Mouse (Mus musculus) heart, embryonic 10.5 days (tissue): ENCODE measurements around the gene Sh2d4b. TPM values are rescaled to one million over a fixed set of nuclear protein-coding genes. Genes with fewer than 3 reads are reported as not detected.

ENCODE experiments used
- DNase-seq: peaks from one replicate; pipeline ENCODE4 v3.0.0-alpha.2; 2017; ENCODE audit warnings: low spot score
- H3K27ac ChIP-seq: fragments of 300-500 bp; sonication (generic); 2 replicates; pipeline ENCODE4 v1.5.1; 2016; ENCODE audit warnings: mild to moderate bottlenecking
- H3K27me3 ChIP-seq: fragments of 300-500 bp; sonication (generic); 2 replicates; pipeline ENCODE4 v1.6.1; 2016; ENCODE audit warnings: mild to moderate bottlenecking; ENCODE audit not compliant: poor library complexity, insufficient read depth, severe bottlenecking
- H3K36me3 ChIP-seq: fragments of 300-500 bp; sonication (generic); 2 replicates; pipeline ENCODE4 v1.6.1; 2016; ENCODE audit warnings: mild to moderate bottlenecking, moderate library complexity
- H3K4me1 ChIP-seq: fragments of 300-500 bp; sonication (generic); 2 replicates; pipeline ENCODE4 v1.6.1; 2016; ENCODE audit warnings: mild to moderate bottlenecking
- H3K4me3 ChIP-seq: fragments of 300-500 bp; sonication (generic); 2 replicates; pipeline ENCODE4 v1.5.1; 2016; ENCODE audit warnings: mild to moderate bottlenecking, moderate library complexity
- H3K9me3 ChIP-seq: fragments of 300-500 bp; sonication (generic); 2 replicates; pipeline ENCODE4 v1.6.1; 2016; ENCODE audit warnings: mild to moderate bottlenecking, moderate library complexity
- WGBS: fragments of 180-500 bp; shearing (Covaris S2); methylation state at CpG from one replicate; pipeline ENCODE4 v1.1.7; 2016; 5-methylcytosine and 5-hydroxymethylcytosine counted together
- polyA plus RNA-seq: library from polyadenylated mRNA; unstranded; fragments of >200 nt; fragmentation: Nextera tagmentation; extraction: Ambion mirVana; gene quantifications from 2 replicates; pipeline ENCODE4 v1.2.1, GENCODE M21; 2016

Gene Sh2d4b
- polyA plus RNA-seq, 1 experiment from 2014 or later, result 0.14 TPM

DNA sequence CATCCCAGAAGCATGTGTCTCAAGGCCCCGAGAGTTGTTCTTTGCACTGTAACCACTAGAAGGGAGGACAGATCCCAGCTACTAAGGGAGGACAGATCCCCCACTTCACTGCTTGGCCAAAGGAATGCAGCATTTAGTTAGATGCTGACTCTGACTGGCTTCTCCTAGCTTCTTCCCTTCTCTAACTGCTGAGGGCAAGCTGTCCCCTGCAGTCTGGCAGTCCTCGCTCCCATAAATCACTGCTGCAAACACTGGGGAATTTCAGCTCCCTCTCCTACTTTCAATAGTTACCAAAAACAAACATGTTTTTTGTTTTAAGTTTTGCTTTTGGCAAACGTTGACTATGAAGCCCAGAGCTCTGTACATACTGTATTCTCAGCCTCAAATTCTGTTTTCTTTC, 22.5 kb downstream of the Sh2d4b start:
- Histone ChIP-seq H3K4me3 (no peak overlapping the region), H3K27me3 (no peaks in the 10 kb centered on the region), H3K4me1 (no peaks in the 10 kb centered on the region), H3K36me3 (no peaks in the 10 kb centered on the region), H3K27ac (no peak overlapping the region), H3K9me3 (no peaks in the 10 kb centered on the region)
- 64% methylated on average over 3 of the region's 3 CpGs for WGBS
- DNase-seq, result no peak

DNA sequence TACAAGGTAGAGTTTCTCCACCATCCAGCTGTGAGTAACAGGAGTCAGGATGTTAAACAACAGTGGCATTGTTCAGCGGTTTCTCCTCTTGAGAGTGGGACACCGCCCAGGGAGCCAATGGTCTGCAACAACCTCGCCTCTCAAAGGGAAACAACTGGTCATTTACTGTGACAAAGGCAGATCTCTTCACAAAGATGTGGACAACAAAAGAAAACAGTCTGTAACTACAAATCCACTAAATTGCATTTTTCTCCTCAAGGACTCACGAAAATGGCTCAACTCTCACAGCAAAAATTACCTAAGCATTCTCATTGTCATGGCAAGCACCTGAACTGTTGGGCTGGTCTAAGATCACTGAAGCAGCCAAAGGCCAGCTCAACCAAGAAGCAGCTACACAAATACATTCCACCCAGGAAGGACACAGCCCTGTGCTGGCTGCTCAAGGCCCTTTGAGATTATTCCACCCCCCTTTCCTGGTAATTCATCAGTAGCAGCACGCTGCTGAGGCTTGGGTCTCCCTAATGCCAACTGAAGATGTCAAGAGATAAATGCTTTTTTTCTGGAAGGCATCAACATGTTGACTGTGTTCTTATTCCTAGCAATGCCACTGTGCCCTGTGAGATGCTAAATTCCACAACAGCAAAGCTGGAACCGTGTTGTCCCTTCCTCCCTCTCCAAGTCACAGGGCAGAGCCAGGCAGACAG, 28.1 kb downstream of the Sh2d4b start:
- no peak overlapping the region for H3K4me3 ChIP-seq
- no peak overlapping the region for H3K27ac ChIP-seq
- H3K36me3 ChIP-seq, result no peaks in the 10 kb centered on the region
- no peak for DNase-seq
- 59% methylated on average over 6 of the region's 6 CpGs for WGBS
- no peaks in the 10 kb centered on the region for H3K4me1 ChIP-seq
- H3K27me3 ChIP-seq, result no peaks in the 10 kb centered on the region
- H3K9me3 ChIP-seq, result no peaks in the 10 kb centered on the region

DNA sequence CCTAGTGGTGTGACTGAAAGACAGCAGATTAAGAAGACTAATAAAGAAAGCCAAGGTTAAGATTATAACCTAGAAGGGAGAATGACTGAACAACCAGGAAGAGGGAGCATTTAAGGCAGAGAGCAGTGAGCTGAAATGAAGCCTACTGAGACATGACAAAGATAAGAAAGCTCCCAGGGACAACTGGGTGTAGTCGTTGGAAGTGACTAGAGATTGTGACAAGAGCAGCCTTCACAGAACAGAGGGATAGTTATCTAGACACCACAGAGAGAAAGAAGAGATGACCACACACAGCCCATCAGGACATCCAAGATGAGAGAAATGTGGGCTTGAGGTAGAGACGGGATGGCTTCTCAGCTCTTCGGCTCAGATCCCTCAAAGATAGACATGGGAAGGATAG, 29.4 kb downstream of the Sh2d4b start:
- no peaks in the 10 kb centered on the region for H3K27me3 ChIP-seq
- H3K4me1 ChIP-seq, result no peaks in the 10 kb centered on the region

DNA sequence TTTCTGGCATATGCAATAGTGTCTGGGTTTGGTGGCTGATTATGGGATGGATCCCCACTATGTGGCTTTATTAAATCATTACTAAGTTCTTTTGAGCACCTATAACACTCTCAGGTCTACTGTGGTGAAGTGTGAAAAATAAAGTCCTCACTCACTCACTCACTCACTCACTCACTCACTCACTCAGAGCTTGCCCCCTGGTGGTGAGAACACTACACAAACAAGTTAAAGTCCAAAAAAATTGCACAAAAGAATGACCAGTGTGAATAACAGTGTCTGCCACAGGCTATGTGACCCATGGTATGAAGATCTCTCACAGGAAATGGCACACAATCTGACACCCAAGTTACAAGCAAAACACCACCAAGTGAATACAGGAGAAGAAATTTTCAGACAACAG, 30.0 kb downstream of the Sh2d4b start:
- no peaks in the 10 kb centered on the region for H3K4me1 ChIP-seq
- no peak for DNase-seq
- no peaks in the 10 kb centered on the region for H3K36me3 ChIP-seq
- H3K9me3 ChIP-seq, result no peaks in the 10 kb centered on the region
- H3K27me3 ChIP-seq, result no peaks in the 10 kb centered on the region
- no peak overlapping the region for H3K27ac ChIP-seq
- H3K4me3 ChIP-seq, result no peak overlapping the region

More for the DNA sequence above, 29.4 kb downstream of the Sh2d4b start:
- no peak for DNase-seq
- Histone ChIP-seq H3K4me3 (no peak overlapping the region), H3K27ac (no peak overlapping the region), H3K36me3 (no peaks in the 10 kb centered on the region), H3K9me3 (no peaks in the 10 kb centered on the region)
- WGBS, result 44% methylated on average over 3 of the region's 3 CpGs

DNA sequence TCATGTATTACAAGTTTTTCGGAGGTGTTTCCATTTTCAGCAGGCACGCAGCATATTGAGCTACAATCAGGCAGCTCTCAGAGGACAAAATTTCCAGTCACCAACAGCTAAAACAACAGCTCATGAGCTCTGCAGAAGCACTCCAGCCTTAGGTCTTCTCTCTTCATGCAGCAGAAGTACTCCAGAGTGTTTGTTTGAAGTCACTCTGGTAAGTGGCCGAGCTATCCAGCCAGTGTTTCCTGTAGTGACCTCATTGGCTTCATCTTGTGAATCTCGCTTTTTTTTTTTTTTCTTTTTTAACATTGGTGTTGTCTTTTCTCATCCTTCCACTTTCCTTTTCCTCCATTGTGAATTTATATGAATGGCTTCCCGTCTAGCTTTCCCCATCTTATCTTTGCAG, 40.1 kb downstream of the Sh2d4b start:
- WGBS, result 47% methylated on average over 5 of the region's 5 CpGs
- no peak for DNase-seq
- Histone ChIP-seq H3K4me1 (no peaks in the 10 kb centered on the region), H3K27me3 (no peaks in the 10 kb centered on the region), H3K36me3 (no peaks in the 10 kb centered on the region), H3K4me3 (no peak overlapping the region), H3K9me3 (no peaks in the 10 kb centered on the region), H3K27ac (no peak overlapping the region)

DNA sequence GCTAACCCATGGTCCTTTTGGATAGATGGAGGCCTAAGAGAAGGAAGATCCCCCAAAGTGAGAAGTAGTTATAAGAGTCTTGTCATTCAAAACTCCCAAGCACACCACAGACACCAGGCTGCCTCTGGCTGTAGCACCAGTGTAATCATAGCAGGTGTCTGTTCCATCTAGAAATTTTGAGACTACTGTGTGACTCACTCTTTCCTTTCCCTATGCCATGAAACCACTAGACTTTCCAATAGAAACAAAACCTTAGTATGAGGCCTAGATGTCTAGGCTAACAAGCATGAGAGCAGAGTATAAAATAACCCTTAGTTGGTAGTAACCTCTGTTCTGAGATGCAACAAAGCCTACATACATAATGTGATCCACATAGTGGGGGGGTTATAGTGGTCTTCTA, 55.7 kb downstream of the Sh2d4b start:
- no peaks in the 10 kb centered on the region for H3K4me1 ChIP-seq
- no peak for DNase-seq
- no peaks in the 10 kb centered on the region for H3K36me3 ChIP-seq
- H3K27me3 ChIP-seq, result no peaks in the 10 kb centered on the region
- no peak overlapping the region for H3K4me3 ChIP-seq
- H3K9me3 ChIP-seq, result no peaks in the 10 kb centered on the region
- no peak overlapping the region for H3K27ac ChIP-seq

DNA sequence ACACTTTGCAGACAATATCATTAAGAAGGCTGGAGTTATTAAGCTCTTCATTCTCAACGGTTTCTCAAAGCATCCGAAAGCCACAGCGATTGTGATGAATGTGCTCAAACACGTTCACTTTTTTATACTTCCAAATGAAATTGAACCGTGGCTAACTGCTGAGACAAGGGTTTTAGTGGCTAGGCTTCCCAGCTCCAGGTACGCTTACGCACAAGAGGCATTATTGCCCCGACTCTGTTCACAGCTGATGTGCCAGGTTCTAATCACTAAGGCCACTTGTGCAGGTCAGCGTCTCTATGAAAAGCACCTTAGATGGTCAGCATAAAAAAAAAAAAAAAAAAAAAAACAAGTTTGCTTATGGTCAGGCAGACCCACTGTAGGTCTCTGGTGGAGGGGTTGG, 62.6 kb downstream of the Sh2d4b start:
- WGBS, result 90% methylated on average over 9 of the region's 9 CpGs
- Histone ChIP-seq H3K36me3 (no peaks in the 10 kb centered on the region), H3K27ac (no peak overlapping the region), H3K9me3 (no peaks in the 10 kb centered on the region), H3K4me1 (no peaks in the 10 kb centered on the region), H3K4me3 (no peak overlapping the region), H3K27me3 (no peaks in the 10 kb centered on the region)
- DNase-seq, result no peak

DNA sequence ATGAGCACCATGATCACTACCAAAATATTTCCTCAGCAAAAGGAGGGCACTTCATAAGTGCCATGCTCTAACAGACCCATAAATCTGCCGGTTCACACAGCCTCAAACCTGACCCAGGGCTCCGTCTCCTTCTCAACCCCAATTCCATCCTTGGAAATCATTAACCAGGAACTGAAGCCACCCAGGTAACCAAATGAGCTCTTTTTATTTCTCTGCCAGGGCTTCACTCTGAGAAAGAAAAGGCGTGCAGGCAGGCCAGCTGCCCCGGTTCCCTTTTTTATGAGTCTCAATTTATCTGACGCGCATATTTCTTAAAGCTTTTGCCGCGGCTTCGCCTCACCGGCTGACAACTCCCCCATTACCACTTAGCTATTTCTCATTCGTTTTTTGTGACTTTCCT, 63.0 kb downstream of the Sh2d4b start:
- H3K9me3 ChIP-seq, result no peaks in the 10 kb centered on the region
- no peak overlapping the region for H3K4me3 ChIP-seq
- DNase-seq, result no peak
- no peaks in the 10 kb centered on the region for H3K4me1 ChIP-seq
- no peak overlapping the region for H3K27ac ChIP-seq
- 84% methylated on average over 11 of the region's 11 CpGs for WGBS
- no peaks in the 10 kb centered on the region for H3K36me3 ChIP-seq
- no peaks in the 10 kb centered on the region for H3K27me3 ChIP-seq

DNA sequence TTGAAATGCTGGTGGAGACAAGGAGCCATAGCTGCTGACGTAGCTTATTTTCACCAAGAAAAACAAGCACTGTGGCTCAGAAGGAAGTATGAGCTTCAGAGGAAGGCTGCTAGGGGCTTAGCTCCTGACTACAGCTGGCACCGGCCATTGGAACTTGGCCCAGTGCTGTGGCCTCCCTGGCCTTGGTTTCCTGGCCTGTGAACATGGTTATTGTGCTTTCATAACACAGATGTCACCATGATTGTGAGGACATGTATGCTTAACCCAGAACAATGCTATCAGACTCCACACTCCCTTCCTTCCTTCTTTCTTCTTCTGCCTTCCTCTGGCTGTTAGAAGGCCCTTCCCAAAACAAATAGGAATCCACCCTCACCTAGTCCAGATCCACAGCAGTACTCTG, 75.0 kb downstream of the Sh2d4b start:
- Histone ChIP-seq H3K27ac (no peak overlapping the region), H3K27me3 (no peaks in the 10 kb centered on the region), H3K9me3 (no peaks in the 10 kb centered on the region), H3K4me1 (no peaks in the 10 kb centered on the region), H3K36me3 (no peaks in the 10 kb centered on the region), H3K4me3 (no peak overlapping the region)
- no peak for DNase-seq
- 56% methylated on average over 2 of the region's 2 CpGs for WGBS

DNA sequence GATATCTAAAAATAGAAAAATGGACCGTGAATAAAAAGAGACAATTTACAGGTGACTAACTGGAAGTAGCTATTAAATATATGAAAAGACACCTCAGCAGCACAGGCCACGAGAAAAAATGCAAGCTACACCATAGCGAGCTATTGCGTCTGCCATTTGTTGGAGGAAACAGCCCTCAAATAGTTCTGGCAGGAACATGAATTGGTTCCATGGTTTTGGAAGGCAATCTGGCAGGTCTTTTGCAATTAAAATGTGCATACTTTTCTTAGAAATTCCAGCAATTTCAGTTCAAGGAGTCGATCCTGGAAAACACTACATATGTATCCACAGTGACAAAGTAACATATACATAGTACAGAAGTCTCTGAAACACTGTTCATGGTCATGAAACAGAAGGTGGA, 76.4 kb downstream of the Sh2d4b start:
- H3K4me3 ChIP-seq, result no peak overlapping the region
- 84% methylated on average over 5 of the region's 5 CpGs for WGBS
- no peaks in the 10 kb centered on the region for H3K27me3 ChIP-seq
- H3K9me3 ChIP-seq, result no peaks in the 10 kb centered on the region
- H3K27ac ChIP-seq, result no peak overlapping the region
- DNase-seq, result no peak
- H3K36me3 ChIP-seq, result no peaks in the 10 kb centered on the region
- no peaks in the 10 kb centered on the region for H3K4me1 ChIP-seq

DNA sequence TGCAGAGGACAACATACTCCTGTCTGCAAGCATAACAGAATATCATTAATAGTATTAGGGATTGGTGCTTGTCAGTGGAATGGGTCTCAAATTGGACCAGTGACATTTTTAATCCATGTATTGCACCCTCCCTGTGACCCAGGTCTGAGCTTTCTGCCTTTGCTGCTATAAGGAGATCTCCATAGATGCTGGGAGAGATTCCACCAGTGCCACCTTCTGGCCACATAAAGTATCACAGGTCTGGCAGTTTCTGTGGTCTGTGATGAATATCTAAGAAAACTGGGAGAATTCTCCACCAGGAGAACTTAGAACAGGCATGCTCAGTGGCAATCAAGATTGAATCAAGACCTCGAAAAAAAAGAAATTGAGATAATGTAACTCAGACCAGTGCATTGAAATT, 101.5 kb downstream of the Sh2d4b start:
- H3K27ac ChIP-seq, result no peak overlapping the region
- H3K9me3 ChIP-seq, result no peaks in the 10 kb centered on the region
- no peaks in the 10 kb centered on the region for H3K4me1 ChIP-seq
- WGBS, result 44% methylated on average over 1 of the region's 1 CpGs
- no peaks in the 10 kb centered on the region for H3K27me3 ChIP-seq
- H3K36me3 ChIP-seq, result no peaks in the 10 kb centered on the region
- DNase-seq, result no peak
- H3K4me3 ChIP-seq, result no peak overlapping the region

DNA sequence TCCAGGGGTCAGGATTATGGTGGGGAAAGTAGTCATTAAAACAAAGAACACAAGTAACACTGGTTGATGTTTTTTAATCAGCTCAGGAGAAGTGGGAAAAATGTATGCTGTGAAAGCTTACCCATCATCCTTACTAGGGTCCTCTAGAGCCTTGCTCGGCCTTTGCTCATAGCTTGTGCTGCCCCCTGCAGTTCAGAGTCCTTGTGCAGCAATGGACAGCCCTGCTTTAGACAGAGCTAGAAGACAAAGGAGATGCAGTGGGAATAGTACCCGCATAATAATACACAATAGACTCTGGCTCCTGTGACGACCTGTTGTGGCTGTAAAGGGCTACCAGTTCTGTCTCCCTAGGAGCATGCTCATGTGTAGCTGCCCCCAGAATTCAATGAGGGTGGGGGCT, 104.0 kb downstream of the Sh2d4b start:
- H3K4me1 ChIP-seq, result no peaks in the 10 kb centered on the region
- H3K27me3 ChIP-seq, result no peaks in the 10 kb centered on the region
- H3K9me3 ChIP-seq, result no peaks in the 10 kb centered on the region
- H3K36me3 ChIP-seq, result no peaks in the 10 kb centered on the region
- no peak overlapping the region for H3K27ac ChIP-seq
- H3K4me3 ChIP-seq, result no peak overlapping the region
- 34% methylated on average over 3 of the region's 3 CpGs for WGBS
- no peak for DNase-seq

DNA sequence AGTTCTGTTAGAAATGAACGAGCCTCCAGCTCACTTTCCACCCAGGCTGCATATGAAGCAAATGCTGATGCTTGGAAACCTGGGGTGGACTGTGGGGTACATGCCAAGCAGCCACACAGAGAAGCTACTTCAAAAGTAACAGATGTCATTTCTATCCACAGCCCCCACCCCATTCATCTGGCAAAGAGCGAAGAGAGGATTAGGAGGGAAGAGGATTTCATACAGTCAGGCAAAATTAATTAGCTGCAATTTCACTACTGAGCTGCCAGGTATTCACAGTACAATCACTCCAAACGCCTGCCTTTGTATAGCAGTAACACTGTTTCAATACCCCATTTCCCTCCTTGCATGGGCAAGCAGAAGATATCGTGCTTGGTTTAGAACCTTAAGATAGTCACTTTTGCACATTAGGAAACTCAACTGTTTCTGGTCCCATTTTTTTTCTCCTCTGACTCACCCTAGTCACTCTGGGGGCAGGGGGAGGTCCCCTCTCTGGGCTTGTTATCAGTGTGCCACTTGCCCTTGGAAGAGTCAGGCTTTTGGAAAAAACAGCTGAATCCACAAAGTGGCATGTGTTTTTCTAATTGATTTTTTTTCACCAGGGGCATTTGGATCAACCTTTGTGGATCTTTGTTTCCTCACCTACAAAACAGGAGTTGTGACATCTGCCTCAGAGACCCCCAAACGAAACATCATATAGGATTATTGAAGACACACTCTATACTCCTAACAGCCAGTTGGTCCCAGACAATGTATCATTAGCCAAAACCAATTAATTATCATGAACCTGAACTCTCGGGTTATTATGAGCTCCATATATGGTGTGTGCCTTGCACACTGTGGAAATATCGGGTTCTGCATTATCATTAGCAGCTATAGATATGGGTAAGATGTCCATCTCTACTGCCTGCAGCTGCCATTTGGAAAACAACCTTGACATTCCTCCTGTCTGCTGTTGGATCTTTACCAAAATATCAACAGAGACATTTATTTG, 123.7 kb downstream of the Sh2d4b start:
- Histone ChIP-seq H3K9me3 (no peaks in the 10 kb centered on the region), H3K36me3 (no peaks in the 10 kb centered on the region), H3K4me3 (no peak overlapping the region), H3K27ac (no peak overlapping the region), H3K4me1 (no peaks in the 10 kb centered on the region), H3K27me3 (no peaks in the 10 kb centered on the region)
- WGBS, result 62% methylated on average over 7 of the region's 7 CpGs
- DNase-seq, result no peak
